Mouse (Mus musculus) liver, embryonic 13.5 days (tissue): Measurements from ENCODE around the gene Agap1. TPM values are rescaled to one million over a fixed set of nuclear protein-coding genes. Genes with fewer than 3 reads are reported as not detected.

Source experiments
- ATAC-seq: fragments of 200-750 bp; cut with Nextera tagmentation; 2 replicates; pipeline ENCODE4 v1.8.0; 2017; ENCODE audit warnings: low read depth, mild to moderate bottlenecking, moderate number of reproducible peaks, moderate library complexity
- DNase-seq: peaks from one replicate; pipeline ENCODE4 v3.0.0; 2022
- H3K27ac ChIP-seq: fragments of 300-500 bp; sonication (generic); 2 replicates; pipeline ENCODE4 v1.5.1; 2015; ENCODE audit warnings: moderate library complexity, mild to moderate bottlenecking, inconsistent platforms
- H3K27me3 ChIP-seq: fragments of 300-500 bp; sonication (generic); 2 replicates; pipeline ENCODE4 v1.6.1; 2015; ENCODE audit warnings: mild to moderate bottlenecking, inconsistent platforms
- H3K36me3 ChIP-seq: fragments of 300-500 bp; sonication (generic); 2 replicates; pipeline ENCODE4 v1.6.1; 2015; ENCODE audit warnings: mild to moderate bottlenecking, inconsistent platforms
- H3K4me1 ChIP-seq: fragments of 300-500 bp; sonication (generic); replicated peaks from 2 replicates; pipeline ENCODE4 v1.6.1; 2015; ENCODE audit warnings: inconsistent platforms
- H3K4me2 ChIP-seq: fragments of 300-500 bp; sonication (generic); 2 replicates; pipeline ENCODE4 v1.6.1; 2015; ENCODE audit warnings: inconsistent platforms, mild to moderate bottlenecking, moderate library complexity
- H3K4me3 ChIP-seq: fragments of 300-500 bp; sonication (generic); replicated peaks from 2 replicates; pipeline ENCODE4 v1.5.1; 2015; ENCODE audit warnings: mild to moderate bottlenecking, inconsistent platforms
- H3K9ac ChIP-seq: fragments of 300-500 bp; sonication (generic); 2 replicates; pipeline ENCODE4 v1.6.1; 2015; ENCODE audit warnings: mild to moderate bottlenecking, inconsistent platforms
- H3K9me3 ChIP-seq: fragments of 300-500 bp; sonication (generic); replicated peaks from 2 replicates; pipeline ENCODE4 v1.6.1; 2016; ENCODE audit warnings: inconsistent platforms
- WGBS: fragments of 180-500 bp; shearing (Covaris S2); methylation state at CpG from one replicate; pipeline ENCODE4 v1.1.7; 2015; ENCODE audit not compliant: insufficient replicate concordance; 5-methylcytosine and 5-hydroxymethylcytosine counted together
- polyA plus RNA-seq: library from polyadenylated mRNA; unstranded; fragments of >200 nt; fragmentation: Nextera tagmentation; extraction: Ambion mirVana; gene quantifications from 2 replicates; pipeline ENCODE4 v1.2.1, GENCODE M21; 2015

Gene Agap1
- polyA plus RNA-seq, 1 experiment from 2014 or later: 1.2 TPM

- Histone ChIP-seq H3K4me1 (peaks cover 25% of the 10 kb centered on the region), H3K9ac (no peak overlapping the region), H3K4me3 (no peak overlapping the region), H3K27me3 (peaks cover 100% of the 10 kb centered on the region), H3K4me2 (no peak overlapping the region), H3K27ac (no peak overlapping the region), H3K9me3 (no peaks in the 10 kb centered on the region), H3K36me3 (no peaks in the 10 kb centered on the region)
- no peak for ATAC-seq
- 22% methylated on average over 19 of the region's 19 CpGs for WGBS
- DNase-seq: no peak
Observed at GRCm38 (mm10) chr1:89932021-89932423, 477.4 kb downstream of the Agap1 start.

GRCm38 (mm10) chr1:89932616-89933015 lies 478.0 kb downstream of the Agap1 start:
- Histone ChIP-seq H3K9me3 (no peaks in the 10 kb centered on the region), H3K4me1 (peaks cover 20% of the 10 kb centered on the region), H3K36me3 (no peaks in the 10 kb centered on the region), H3K9ac (no peak overlapping the region), H3K27ac (no peak overlapping the region), H3K4me3 (no peak overlapping the region), H3K4me2 (no peak overlapping the region), H3K27me3 (peaks cover 100% of the 10 kb centered on the region)
- DNase-seq: no peak
- no peak for ATAC-seq
- 27% methylated on average over 16 of the region's 16 CpGs for WGBS

- Histone ChIP-seq H3K4me1 (peaks cover 18% of the 10 kb centered on the region), H3K27me3 (peaks cover 100% of the 10 kb centered on the region), H3K27ac (no peak overlapping the region), H3K36me3 (no peaks in the 10 kb centered on the region), H3K9ac (no peak overlapping the region), H3K4me3 (no peak overlapping the region), H3K9me3 (no peaks in the 10 kb centered on the region), H3K4me2 (no peak overlapping the region)
- DNase-seq: no peak
- no peak for ATAC-seq
- WGBS: 43% methylated on average over 6 of the region's 6 CpGs
Observed at GRCm38 (mm10) chr1:89933028-89933427, 478.4 kb downstream of the Agap1 start.

- ATAC-seq (no peak), DNase-seq (no peak)
- Histone ChIP-seq H3K4me2 (no peak overlapping the region), H3K9ac (no peak overlapping the region), H3K36me3 (no peaks in the 10 kb centered on the region), H3K27me3 (peaks cover 100% of the 10 kb centered on the region), H3K4me3 (no peak overlapping the region), H3K4me1 (peaks cover 18% of the 10 kb centered on the region), H3K27ac (no peak overlapping the region), H3K9me3 (no peaks in the 10 kb centered on the region)
- 26% methylated on average over 21 of the region's 21 CpGs for WGBS
Observed at GRCm38 (mm10) chr1:89933786-89934185, 479.2 kb downstream of the Agap1 start.

GRCm38 (mm10) chr1:89934316-89935260 lies 480.0 kb downstream of the Agap1 start:
- 39% methylated on average over 19 of the region's 19 CpGs for WGBS
- no peaks in the 10 kb centered on the region for H3K36me3 ChIP-seq
- DNase-seq: no peak
- no peak overlapping the region for H3K27ac ChIP-seq
- H3K4me2 ChIP-seq: no peak overlapping the region
- H3K9me3 ChIP-seq: no peaks in the 10 kb centered on the region
- H3K4me1 ChIP-seq: peaks cover 18% of the 10 kb centered on the region
- ATAC-seq: no peak
- H3K4me3 ChIP-seq: no peak overlapping the region
- peaks cover 100% of the 10 kb centered on the region for H3K27me3 ChIP-seq
- H3K9ac ChIP-seq: no peak overlapping the region

- H3K9ac ChIP-seq: no peak overlapping the region
- DNase-seq: no peak
- H3K27ac ChIP-seq: no peak overlapping the region
- H3K4me2 ChIP-seq: no peak overlapping the region
- peaks cover 99% of the 10 kb centered on the region for H3K27me3 ChIP-seq
- H3K4me1 ChIP-seq: peaks cover 13% of the 10 kb centered on the region
- no peaks in the 10 kb centered on the region for H3K36me3 ChIP-seq
- no peak overlapping the region for H3K4me3 ChIP-seq
- 9% methylated on average over 29 of the region's 29 CpGs for WGBS
- no peaks in the 10 kb centered on the region for H3K9me3 ChIP-seq
- no peak for ATAC-seq
Observed at GRCm38 (mm10) chr1:89935493-89936348, 481.1 kb downstream of the Agap1 start.

GRCm38 (mm10) chr1:89938884-89939595 lies 484.4 kb downstream of the Agap1 start:
- peaks cover 8% of the 10 kb centered on the region for H3K4me1 ChIP-seq
- DNase-seq (no peak), ATAC-seq (no peak)
- no peaks in the 10 kb centered on the region for H3K9me3 ChIP-seq
- 21% methylated on average over 16 of the region's 16 CpGs for WGBS
- H3K27me3 ChIP-seq: peaks cover 99% of the 10 kb centered on the region
- H3K27ac ChIP-seq: no peak overlapping the region
- H3K4me3 ChIP-seq: no peak overlapping the region
- H3K36me3 ChIP-seq: no peaks in the 10 kb centered on the region
- no peak overlapping the region for H3K4me2 ChIP-seq
- H3K9ac ChIP-seq: no peak overlapping the region

GRCm38 (mm10) chr1:89939596-89939960 lies 485.0 kb downstream of the Agap1 start:
- H3K27me3 ChIP-seq: peaks cover 99% of the 10 kb centered on the region
- WGBS: 19% methylated on average over 16 of the region's 16 CpGs
- no peaks in the 10 kb centered on the region for H3K36me3 ChIP-seq
- H3K4me2 ChIP-seq: peak overlapping the region; percentile 38; the same call in 1 of the 2 replicates
- ATAC-seq: no peak
- H3K9ac ChIP-seq: no peak overlapping the region
- peaks cover 8% of the 10 kb centered on the region for H3K4me1 ChIP-seq
- H3K27ac ChIP-seq: no peak overlapping the region
- no peaks in the 10 kb centered on the region for H3K9me3 ChIP-seq
- no peak for DNase-seq
- no peak overlapping the region for H3K4me3 ChIP-seq

- no peak for ATAC-seq
Observed at GRCm38 (mm10) chr1:89939981-89940726, 485.5 kb downstream of the Agap1 start.

GRCm38 (mm10) chr1:89940961-89941524 lies 486.4 kb downstream of the Agap1 start:
- 22% methylated on average over 15 of the region's 15 CpGs for WGBS
- no peak overlapping the region for H3K4me3 ChIP-seq
- no peak for DNase-seq

More at GRCm38 (mm10) chr1:89939981-89940726, 485.5 kb downstream of the Agap1 start:
- no peaks in the 10 kb centered on the region for H3K9me3 ChIP-seq
- H3K4me2 ChIP-seq: peak overlapping the region; percentile 38
- 5% methylated on average over 34 of the region's 34 CpGs for WGBS
- peaks cover 8% of the 10 kb centered on the region for H3K4me1 ChIP-seq
- H3K9ac ChIP-seq: no peak overlapping the region
- H3K27ac ChIP-seq: no peak overlapping the region
- no peaks in the 10 kb centered on the region for H3K36me3 ChIP-seq
- peak; percentile 65 for DNase-seq
- peak overlapping the region; percentile 14; the same call in 1 of the 2 replicates for H3K4me3 ChIP-seq
- peaks cover 97% of the 10 kb centered on the region for H3K27me3 ChIP-seq

More at GRCm38 (mm10) chr1:89940961-89941524, 486.4 kb downstream of the Agap1 start:
- Histone ChIP-seq H3K36me3 (no peaks in the 10 kb centered on the region), H3K4me1 (peaks cover 8% of the 10 kb centered on the region), H3K27ac (no peak overlapping the region), H3K27me3 (peaks cover 94% of the 10 kb centered on the region), H3K9me3 (no peaks in the 10 kb centered on the region), H3K9ac (no peak overlapping the region), H3K4me2 (no peak overlapping the region)
- no peak for ATAC-seq
